Mouse (Mus musculus) left cerebral cortex, adult 8-10 months (tissue): ENCODE data around the gene Skap1. TPM values are rescaled to one million over a fixed set of nuclear protein-coding genes. Genes with fewer than 3 reads are reported as not detected.

Experiments
- DNase-seq, 2 experiments: peaks; one replicate each; pipeline ENCODE4 v3.0.0; 2022; ENCODE audit warnings: low spot score in 2 of 2
- total RNA-seq, 4 experiments: library from RNA; stranded (reverse); gene quantifications; 2 replicates each; pipeline ENCODE4 v1.2.4; 2022

The Skap1 gene
- total RNA-seq, 4 experiments from 2014 or later, result 2.2 to 2.5 (median 2.3) TPM

GRCm38 (mm10) chr11:96465426-96466056 is 1.1 kb downstream of the Skap1 start:
- peak in 1 of 2 experiments; percentile 45 for DNase-seq

- DNase-seq, result no peak
These were observed 2.0 kb downstream of the Skap1 start for GRCm38 (mm10) chr11:96466382-96466781.

- peak in 1 of 2 experiments; percentile 42 for DNase-seq
These were observed 2.6 kb downstream of the Skap1 start for GRCm38 (mm10) chr11:96466987-96467386.

DNA sequence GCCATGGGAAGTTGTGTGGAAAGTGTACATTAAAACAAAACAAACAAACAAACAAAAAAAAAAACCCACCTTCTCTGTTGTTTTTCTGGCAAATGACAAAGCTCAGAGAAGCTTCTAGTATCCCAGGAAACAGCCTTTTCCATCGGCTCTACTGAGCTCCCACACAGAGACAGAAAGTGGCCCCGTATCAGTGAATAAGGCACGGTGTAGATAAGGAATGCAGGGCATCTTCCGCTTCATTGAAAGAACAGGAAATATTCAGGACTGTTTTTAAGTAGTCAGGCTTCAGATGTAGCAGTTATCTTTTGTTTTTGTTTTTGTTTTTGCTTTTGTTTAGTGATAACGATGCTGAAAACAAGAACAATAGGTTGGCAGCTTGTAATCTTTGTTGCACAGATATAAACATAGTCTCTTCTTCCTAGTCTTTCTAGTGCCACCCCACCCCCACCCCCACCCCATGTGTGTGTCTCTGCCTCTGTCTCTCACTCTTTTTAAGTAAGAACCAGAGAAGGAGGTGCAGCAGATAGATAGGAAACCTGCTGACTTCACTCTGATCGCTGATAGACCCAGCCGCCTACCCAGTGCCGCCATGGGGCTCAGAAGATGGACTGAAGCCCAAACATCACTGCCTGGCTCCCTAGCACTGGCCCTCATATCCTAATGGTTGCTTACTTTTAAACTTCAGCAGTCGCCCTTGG is 3.8 kb downstream of the Skap1 start:
- DNase-seq, result no peak

GRCm38 (mm10) chr11:96482711-96483110 is 18.3 kb downstream of the Skap1 start:
- DNase-seq, result no peak

DNA sequence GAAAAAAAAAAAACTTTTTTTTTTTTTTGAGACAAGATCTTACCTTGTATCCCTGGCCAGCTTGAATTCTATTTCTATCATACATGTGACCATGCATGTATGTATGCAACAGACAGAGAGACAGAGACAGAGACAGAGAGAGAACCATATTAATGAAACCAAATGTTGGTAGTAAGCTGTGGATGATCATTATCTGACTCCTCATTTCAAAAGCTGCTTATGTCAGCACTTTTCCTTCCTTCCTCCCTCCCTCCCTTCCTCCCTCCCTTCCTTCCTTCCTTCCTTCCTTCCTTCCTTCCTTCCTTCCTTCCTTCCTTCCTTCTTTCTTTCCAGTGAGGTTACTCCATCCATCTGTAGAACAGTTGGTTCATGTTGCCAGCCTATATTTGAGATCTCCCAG is 18.8 kb downstream of the Skap1 start:
- DNase-seq, result no peak

GRCm38 (mm10) chr11:96498481-96498880 is 34.1 kb downstream of the Skap1 start:
- DNase-seq, result no peak

DNA sequence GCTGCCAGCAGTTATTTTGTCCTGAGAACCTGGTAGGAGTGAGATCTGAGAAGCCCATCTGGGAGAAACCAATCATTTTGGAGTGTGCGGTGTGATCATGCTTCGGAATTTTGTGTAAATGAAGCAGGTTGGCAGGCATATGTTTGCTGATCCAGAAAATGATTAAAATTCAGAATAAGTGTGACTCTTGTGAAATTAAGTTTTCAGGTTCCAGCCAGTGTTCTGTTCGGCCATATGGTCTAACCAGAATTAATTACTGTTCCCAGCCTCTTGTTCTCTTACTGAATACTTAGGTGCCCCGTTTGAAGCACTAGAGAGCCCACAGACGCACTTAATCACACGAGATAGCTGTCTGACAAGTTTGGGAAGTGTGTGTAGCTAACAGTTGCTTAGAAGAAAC is 36.6 kb downstream of the Skap1 start:
- DNase-seq, result no peak

DNA sequence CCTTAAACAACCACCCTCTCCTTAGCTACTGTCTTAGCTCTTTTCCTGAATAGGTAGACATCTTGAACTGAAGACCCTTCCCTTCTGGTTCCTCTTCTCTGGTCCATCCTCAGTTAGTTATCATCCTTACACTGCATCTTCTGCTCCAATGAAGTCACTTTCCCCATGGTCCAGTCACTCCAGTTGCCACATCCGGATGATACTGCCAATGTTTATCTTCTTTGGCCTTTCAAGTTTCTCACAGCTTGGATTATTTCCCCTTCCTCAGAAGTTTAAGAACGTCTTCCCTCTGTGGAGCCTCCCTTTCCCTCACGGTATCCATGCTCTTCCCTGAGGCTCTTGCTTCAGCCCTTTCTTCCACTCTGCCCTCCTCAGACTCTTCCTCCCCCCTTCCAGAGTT is 38.6 kb downstream of the Skap1 start:
- DNase-seq, result no peak

GRCm38 (mm10) chr11:96504509-96505119 is 40.2 kb downstream of the Skap1 start:
- DNase-seq, result no peak

DNA sequence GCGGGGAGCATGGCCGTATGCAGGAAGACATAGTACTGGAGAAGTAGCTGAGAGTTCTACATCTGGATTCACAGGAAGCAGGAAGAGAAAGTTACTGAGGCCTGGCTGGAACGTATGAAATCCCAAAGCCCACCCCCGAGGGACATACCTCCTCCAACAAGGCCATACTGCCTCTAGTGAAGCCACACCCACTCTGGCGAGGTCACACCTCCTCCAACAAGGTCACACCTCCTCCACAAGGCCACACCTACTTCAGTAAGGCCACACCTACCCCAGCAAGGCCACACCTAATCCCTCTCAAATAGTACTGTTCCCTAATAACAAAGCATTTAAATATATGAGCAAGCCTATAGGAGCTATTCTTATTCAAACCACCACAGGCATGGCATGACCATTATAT is 41.4 kb downstream of the Skap1 start:
- DNase-seq, result no peak

GRCm38 (mm10) chr11:96515164-96515563 is 50.8 kb downstream of the Skap1 start:
- DNase-seq, result no peak

GRCm38 (mm10) chr11:96524541-96524940 is 60.1 kb downstream of the Skap1 start:
- no peak for DNase-seq

DNA sequence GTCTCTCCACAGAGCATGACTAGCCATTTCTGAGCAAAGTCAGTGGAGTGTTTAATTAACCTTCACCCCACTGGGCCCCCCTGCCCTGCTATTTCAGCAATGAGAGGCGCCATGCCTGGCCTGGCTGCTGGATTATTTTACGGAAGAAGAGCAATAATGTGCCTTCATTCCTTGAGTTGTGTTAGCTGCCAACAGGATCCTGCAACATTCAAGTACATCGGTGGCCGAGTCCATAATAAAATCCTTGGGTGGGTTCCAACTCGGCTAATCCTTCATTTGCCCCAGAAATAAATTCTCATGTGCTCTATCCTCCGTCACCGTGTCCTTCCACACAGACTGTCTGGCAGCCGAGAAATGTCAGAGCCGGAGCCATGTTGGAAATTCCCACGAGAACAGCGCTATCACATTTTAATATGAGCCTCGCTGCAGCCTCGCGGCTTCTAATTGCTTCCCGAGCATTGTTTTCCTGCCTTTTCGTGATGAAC is 61.8 kb downstream of the Skap1 start:
- DNase-seq, result no peak

DNA sequence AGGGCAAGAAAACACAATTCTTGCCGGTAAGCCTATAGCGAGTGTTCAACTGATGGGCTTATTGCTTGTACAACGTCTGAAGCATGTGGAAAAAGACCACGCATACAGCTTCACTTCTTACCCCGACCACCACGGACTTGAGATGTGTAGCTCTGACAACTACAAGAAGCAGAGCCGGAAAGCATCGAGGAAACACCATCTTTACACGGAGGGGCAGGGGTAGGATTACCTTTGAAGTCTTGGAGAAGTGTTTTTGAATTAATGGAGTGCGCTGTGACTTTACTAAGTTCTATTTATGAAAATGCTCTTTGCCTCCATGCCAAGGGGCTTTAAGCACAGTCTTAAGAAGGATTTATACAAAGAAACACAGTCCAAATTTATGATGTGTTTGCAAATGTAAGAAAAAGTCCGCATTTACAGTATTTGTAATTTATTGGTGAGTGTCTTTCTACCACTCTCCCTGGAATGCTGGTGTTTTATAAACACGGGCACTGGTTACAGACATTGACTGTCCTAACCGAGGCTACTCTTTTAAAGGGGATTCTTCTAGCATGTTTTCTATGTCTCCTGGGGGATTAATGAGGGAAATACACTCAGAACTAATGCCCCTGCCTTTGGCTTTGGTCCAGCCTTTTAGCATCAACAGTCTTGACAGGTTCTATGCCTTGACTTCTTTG is 67.5 kb downstream of the Skap1 start:
- DNase-seq, result no peak

DNA sequence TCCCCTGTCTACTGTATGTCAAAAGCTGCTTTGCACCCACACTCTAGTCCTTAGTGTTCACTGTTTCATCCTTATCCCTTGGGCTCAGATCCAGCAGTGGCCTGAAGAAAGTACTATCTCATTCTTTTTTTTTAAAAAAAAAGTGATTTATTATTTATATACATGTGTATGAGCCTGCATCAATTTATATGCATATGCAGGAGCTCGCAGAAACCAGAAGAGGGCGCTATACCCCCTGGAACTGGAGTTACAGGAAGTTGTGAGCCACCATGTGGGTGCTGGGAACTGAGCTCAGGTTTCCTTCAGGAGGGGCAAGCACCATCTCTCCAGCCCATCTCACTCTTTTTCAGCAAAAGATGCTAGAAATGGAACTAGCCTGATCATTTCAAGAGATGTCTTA is 70.1 kb downstream of the Skap1 start:
- DNase-seq, result no peak

DNA sequence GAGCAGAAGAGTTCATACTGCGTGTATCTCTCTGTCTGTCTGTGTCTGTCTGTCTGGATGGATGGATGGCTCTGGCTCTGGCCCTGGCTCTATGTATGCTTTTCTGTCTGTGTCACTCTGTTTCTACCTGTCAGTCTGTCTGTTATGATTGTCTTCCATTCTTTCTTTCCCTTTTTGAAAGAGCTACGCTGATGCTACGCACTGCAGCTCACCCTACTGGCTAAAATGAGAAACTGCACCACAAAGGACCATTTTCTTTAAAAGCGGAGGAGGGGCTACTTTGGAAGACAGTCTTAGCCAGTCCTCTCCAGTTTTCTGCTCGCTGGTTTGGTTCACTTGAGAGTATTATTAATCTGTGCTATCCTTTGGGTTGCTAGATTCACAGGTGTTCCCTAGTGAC is 71.8 kb downstream of the Skap1 start:
- no peak for DNase-seq

- no peak for DNase-seq
These were observed 77.6 kb downstream of the Skap1 start for GRCm38 (mm10) chr11:96542003-96542402.

DNA sequence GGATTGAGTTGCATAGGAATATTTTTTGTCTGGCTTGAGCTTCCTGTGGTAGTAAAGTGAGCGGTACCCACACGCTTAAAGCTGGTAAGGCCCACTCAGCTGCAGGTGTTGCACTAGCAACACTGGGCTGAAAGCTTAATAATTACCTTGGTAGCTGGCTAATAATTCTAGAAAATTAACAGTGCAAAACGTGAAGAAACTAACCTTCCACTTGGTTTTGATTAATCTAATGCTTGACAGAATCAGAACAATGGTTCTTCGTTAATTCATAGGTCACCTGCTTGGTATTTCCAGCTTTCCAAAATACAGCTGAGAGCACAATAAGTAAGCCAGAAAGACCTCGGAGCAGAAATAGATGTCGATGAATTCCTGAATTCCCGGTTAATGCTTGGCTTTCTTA is 78.2 kb downstream of the Skap1 start:
- DNase-seq, result no peak

GRCm38 (mm10) chr11:96546428-96546827 is 82.0 kb downstream of the Skap1 start:
- no peak for DNase-seq

DNA sequence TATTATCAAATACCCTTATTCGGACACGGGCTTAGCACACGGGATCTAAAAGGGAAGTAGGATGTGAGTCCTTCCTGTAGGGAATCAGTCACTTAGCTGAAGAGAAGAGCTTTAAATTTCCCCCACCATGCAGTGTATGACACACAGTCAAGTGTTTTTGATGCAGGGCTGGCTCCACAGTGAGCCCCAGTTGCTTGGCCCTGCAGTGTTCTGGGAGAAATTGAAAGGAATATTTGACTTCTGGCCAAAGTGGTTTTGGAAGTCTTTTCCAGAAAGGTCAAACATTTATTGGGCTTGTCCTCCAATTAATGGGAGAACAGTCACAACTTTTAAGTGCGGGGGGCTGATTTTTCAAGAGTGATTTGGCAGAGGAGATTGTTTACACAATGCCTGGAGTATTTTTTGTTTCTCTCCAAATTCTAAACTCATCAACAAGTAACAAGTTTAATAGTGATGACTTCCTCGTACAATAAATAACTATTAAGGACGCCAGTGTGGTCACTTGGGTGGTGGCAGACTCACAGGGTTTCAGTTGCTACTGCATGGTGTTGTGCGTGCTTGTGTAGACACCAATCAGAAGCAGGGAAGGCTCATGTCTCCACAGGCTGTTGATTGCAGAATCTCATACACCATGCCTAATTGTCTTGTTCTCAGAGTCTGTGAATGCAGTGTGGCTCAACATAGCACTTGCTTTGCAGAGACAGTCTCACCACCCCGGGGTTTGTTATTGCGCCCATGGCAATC is 86.7 kb downstream of the Skap1 start:
- DNase-seq, result no peak
